Mouse (Mus musculus) hindbrain, embryonic 12.5 days (tissue): ENCODE measurements at regions not wholly inside any gene's neighbourhood (a gene's known extent, or its start where the extent isn't known, plus 50 kb on each side); places are given as distances from the start of the nearest gene placed in this dataset.
A peak's percentile ranks its signal among the peaks of the same experiment; 100 is the strongest.

ENCODE experiments used
- ATAC-seq: fragments of 200-750 bp; cut with Nextera tagmentation; 2 replicates; pipeline ENCODE4 v1.8.0; 2017; ENCODE audit warnings: moderate TSS enrichment; ENCODE audit not compliant: low FRiP score
- H3K27ac ChIP-seq: fragments of 300-500 bp; sonication (generic); 2 replicates; pipeline ENCODE4 v1.5.1; 2016; ENCODE audit warnings: mild to moderate bottlenecking
- H3K27me3 ChIP-seq: fragments of 300-500 bp; sonication (generic); 2 replicates; pipeline ENCODE4 v1.6.1; 2016; ENCODE audit warnings: mild to moderate bottlenecking
- H3K36me3 ChIP-seq: fragments of 300-500 bp; sonication (generic); 2 replicates; pipeline ENCODE4 v1.6.1; 2016; ENCODE audit warnings: mild to moderate bottlenecking
- H3K4me1 ChIP-seq: fragments of 300-500 bp; sonication (generic); 2 replicates; pipeline ENCODE4 v1.6.1; 2016
- H3K4me2 ChIP-seq: fragments of 300-500 bp; sonication (generic); replicated peaks from 2 replicates; pipeline ENCODE4 v1.6.1; 2016; ENCODE audit warnings: mild to moderate bottlenecking
- H3K4me3 ChIP-seq: fragments of 300-500 bp; sonication (generic); 2 replicates; pipeline ENCODE4 v1.5.1; 2016; ENCODE audit warnings: mild to moderate bottlenecking
- H3K9ac ChIP-seq: fragments of 300-500 bp; sonication (generic); 2 replicates; pipeline ENCODE4 v1.6.1; 2016; ENCODE audit warnings: mild to moderate bottlenecking, moderate library complexity
- H3K9me3 ChIP-seq: fragments of 300-500 bp; sonication (generic); replicated peaks from 2 replicates; pipeline ENCODE4 v1.6.1; 2016; ENCODE audit warnings: mild to moderate bottlenecking
- WGBS: fragments of 180-500 bp; shearing (Covaris S2); methylation state at CpG from one replicate; pipeline ENCODE4 v1.1.7; 2016; 5-methylcytosine and 5-hydroxymethylcytosine counted together

- H3K4me3 ChIP-seq = no peak overlapping the region
- H3K4me2 ChIP-seq = no peak overlapping the region
- H3K9me3 ChIP-seq = no peaks in the 10 kb centered on the region
- no peak overlapping the region for H3K9ac ChIP-seq
- H3K4me1 ChIP-seq = no peaks in the 10 kb centered on the region
- H3K27me3 ChIP-seq = no peaks in the 10 kb centered on the region
- no peaks in the 10 kb centered on the region for H3K36me3 ChIP-seq
- 43% methylated on average over 4 of the region's 4 CpGs for WGBS
- ATAC-seq = peak; percentile 80
- no peak overlapping the region for H3K27ac ChIP-seq
Measured at GRCm38 (mm10) chr4:21222631-21223030, 463.1 kb downstream of the Prdm13 start.

DNA sequence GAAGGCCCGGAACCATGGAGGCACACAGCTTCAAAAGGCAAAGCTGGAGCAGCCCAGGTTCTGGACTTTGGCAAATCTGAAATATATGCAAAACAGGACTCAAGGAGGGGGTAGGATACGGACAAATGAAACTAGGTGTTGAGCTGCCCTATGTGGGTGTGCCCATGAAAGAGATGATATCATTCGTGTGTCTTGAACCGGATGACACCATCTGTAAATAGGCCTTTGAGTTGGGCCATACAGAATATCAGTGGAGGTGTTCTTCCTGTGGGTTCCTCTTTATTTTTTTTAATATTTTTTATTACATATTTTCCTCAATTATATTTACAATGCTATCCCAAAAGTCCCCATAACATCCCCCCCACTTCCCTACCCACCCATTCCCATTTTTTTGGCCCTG is 478.1 kb downstream of the Prdm13 start:
- Histone ChIP-seq H3K27me3 (no peaks in the 10 kb centered on the region), H3K27ac (no peak overlapping the region), H3K36me3 (no peaks in the 10 kb centered on the region), H3K4me2 (no peak overlapping the region), H3K9ac (no peak overlapping the region), H3K4me1 (no peaks in the 10 kb centered on the region), H3K4me3 (no peak overlapping the region), H3K9me3 (no peaks in the 10 kb centered on the region)
- no peak for ATAC-seq
- 94% methylated on average over 4 of the region's 4 CpGs for WGBS

GRCm38 (mm10) chr4:21195620-21196019 is 490.1 kb downstream of the Prdm13 start:
- Histone ChIP-seq H3K36me3 (no peaks in the 10 kb centered on the region), H3K27ac (no peak overlapping the region), H3K4me3 (no peak overlapping the region), H3K9me3 (no peaks in the 10 kb centered on the region), H3K4me2 (no peak overlapping the region), H3K4me1 (no peaks in the 10 kb centered on the region), H3K9ac (no peak overlapping the region), H3K27me3 (no peaks in the 10 kb centered on the region)
- 89% methylated on average over 1 of the region's 1 CpGs for WGBS
- no peak for ATAC-seq

- no peak overlapping the region for H3K4me3 ChIP-seq
- H3K9me3 ChIP-seq = no peaks in the 10 kb centered on the region
- no peaks in the 10 kb centered on the region for H3K36me3 ChIP-seq
- no peak overlapping the region for H3K9ac ChIP-seq
- H3K27ac ChIP-seq = no peak overlapping the region
- no peaks in the 10 kb centered on the region for H3K27me3 ChIP-seq
- ATAC-seq = no peak
- no peak overlapping the region for H3K4me2 ChIP-seq
- H3K4me1 ChIP-seq = no peaks in the 10 kb centered on the region
- WGBS = 80% methylated on average over 6 of the region's 6 CpGs
Measured at GRCm38 (mm10) chr4:21173789-21174188, 512.0 kb downstream of the Prdm13 start.

- H3K9ac ChIP-seq = no peak overlapping the region
- no peak overlapping the region for H3K27ac ChIP-seq
- no peaks in the 10 kb centered on the region for H3K9me3 ChIP-seq
- no peak overlapping the region for H3K4me2 ChIP-seq
- H3K4me3 ChIP-seq = no peak overlapping the region
- H3K36me3 ChIP-seq = no peaks in the 10 kb centered on the region
- WGBS = 89% methylated on average over 1 of the region's 1 CpGs
- no peaks in the 10 kb centered on the region for H3K4me1 ChIP-seq
- 0 out of 2 replicates have a peak, but pooled peaks have one; percentile 38 for ATAC-seq
- H3K27me3 ChIP-seq = no peaks in the 10 kb centered on the region
Measured at GRCm38 (mm10) chr4:21173019-21173418, 512.7 kb downstream of the Prdm13 start.

DNA sequence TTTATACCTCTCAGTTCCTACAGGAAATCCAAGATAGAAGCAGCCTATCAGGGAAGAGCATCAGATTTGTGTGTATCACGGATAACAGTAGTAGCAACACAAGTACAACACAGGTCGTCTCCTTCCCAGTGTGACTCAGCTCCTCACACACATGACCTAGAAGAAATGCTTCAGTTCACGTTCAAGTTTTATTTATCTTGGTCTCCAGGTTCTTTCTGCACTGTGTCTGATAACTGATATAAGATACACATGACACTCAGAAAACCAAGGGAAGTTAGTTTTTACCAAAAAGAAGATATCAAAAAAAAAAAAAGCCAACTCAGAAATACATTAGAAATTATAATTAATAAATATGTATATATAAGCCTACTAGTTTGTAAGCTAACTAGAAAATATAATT is 515.0 kb downstream of the Prdm13 start:
- WGBS = 89% methylated on average over 3 of the region's 3 CpGs

DNA sequence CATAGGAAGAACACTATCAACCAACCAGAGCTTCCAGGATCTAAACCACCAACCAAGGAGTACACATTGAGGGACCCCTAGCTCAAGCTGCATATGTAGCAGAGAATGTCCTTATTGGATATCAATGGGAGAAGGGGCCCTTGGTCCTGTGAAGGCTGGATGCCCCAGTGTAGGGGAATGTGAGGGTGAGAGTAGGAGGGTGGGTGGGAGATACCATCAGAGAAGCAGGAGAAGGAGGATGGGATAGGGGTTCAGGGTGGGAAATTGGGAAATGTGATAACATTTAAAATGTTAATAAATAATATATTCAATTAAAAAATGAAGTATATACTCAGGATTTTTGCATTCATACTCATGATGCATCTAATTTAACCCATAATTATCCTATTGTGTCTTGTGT is 523.6 kb downstream of the Prdm13 start:
- ATAC-seq = peak; percentile 19; the same call in 1 of the 2 replicates

More for the DNA sequence above, 515.0 kb downstream of the Prdm13 start:
- H3K27me3 ChIP-seq = no peaks in the 10 kb centered on the region
- no peak for ATAC-seq
- no peaks in the 10 kb centered on the region for H3K36me3 ChIP-seq
- H3K4me3 ChIP-seq = no peak overlapping the region
- no peak overlapping the region for H3K9ac ChIP-seq
- no peak overlapping the region for H3K27ac ChIP-seq
- H3K4me1 ChIP-seq = no peaks in the 10 kb centered on the region
- no peaks in the 10 kb centered on the region for H3K9me3 ChIP-seq
- H3K4me2 ChIP-seq = no peak overlapping the region

GRCm38 (mm10) chr4:21125892-21126291 is 559.9 kb downstream of the Prdm13 start:
- ATAC-seq = no peak
- no peaks in the 10 kb centered on the region for H3K9me3 ChIP-seq
- no peak overlapping the region for H3K4me3 ChIP-seq
- no peak overlapping the region for H3K4me2 ChIP-seq
- H3K27ac ChIP-seq = no peak overlapping the region
- H3K36me3 ChIP-seq = no peaks in the 10 kb centered on the region
- H3K4me1 ChIP-seq = no peaks in the 10 kb centered on the region
- WGBS = 97% methylated on average over 1 of the region's 1 CpGs
- no peaks in the 10 kb centered on the region for H3K27me3 ChIP-seq
- H3K9ac ChIP-seq = no peak overlapping the region

More for the DNA sequence above, 523.6 kb downstream of the Prdm13 start:
- Histone ChIP-seq H3K27ac (no peak overlapping the region), H3K9ac (no peak overlapping the region), H3K36me3 (no peaks in the 10 kb centered on the region), H3K9me3 (no peaks in the 10 kb centered on the region), H3K4me3 (no peak overlapping the region), H3K4me2 (no peak overlapping the region), H3K4me1 (no peaks in the 10 kb centered on the region), H3K27me3 (no peaks in the 10 kb centered on the region)

GRCm38 (mm10) chr4:21095741-21096140 is 590.0 kb downstream of the Prdm13 start:
- Histone ChIP-seq H3K4me1 (no peaks in the 10 kb centered on the region), H3K27ac (no peak overlapping the region), H3K36me3 (no peaks in the 10 kb centered on the region), H3K4me2 (no peak overlapping the region), H3K9me3 (no peaks in the 10 kb centered on the region), H3K27me3 (no peaks in the 10 kb centered on the region), H3K9ac (no peak overlapping the region), H3K4me3 (no peak overlapping the region)
- peak; percentile 89 for ATAC-seq
- 31% methylated on average over 1 of the region's 1 CpGs for WGBS

GRCm38 (mm10) chr4:21070198-21070785 is 615.5 kb downstream of the Prdm13 start:
- Histone ChIP-seq H3K9ac (no peak overlapping the region), H3K4me2 (no peak overlapping the region), H3K9me3 (no peaks in the 10 kb centered on the region), H3K4me3 (no peak overlapping the region), H3K36me3 (no peaks in the 10 kb centered on the region), H3K4me1 (no peaks in the 10 kb centered on the region), H3K27ac (no peak overlapping the region), H3K27me3 (no peaks in the 10 kb centered on the region)
- ATAC-seq = no peak
- WGBS = 97% methylated on average over 3 of the region's 3 CpGs
